Mouse (Mus musculus) CH12.LX (cell line): Measurements from ENCODE around the gene Wdr12. TPM values are rescaled to one million over a fixed set of nuclear protein-coding genes. Genes with fewer than 3 reads are reported as not detected.

Source experiments
- DNase-seq: peaks from one replicate; pipeline ENCODE4 v3.0.0-alpha.2; 2013; ENCODE audit errors: extremely low read depth
- H3K27ac ChIP-seq: 2 replicates; pipeline ENCODE4 v1.5.1; 2012; ENCODE audit warnings: low read depth, mild to moderate bottlenecking, control low read depth, moderate library complexity; ENCODE audit not compliant: insufficient read depth
- H3K27me3 ChIP-seq: replicated peaks from 2 replicates; pipeline ENCODE3; 2012; ENCODE audit warnings: inconsistent platforms
- H3K36me3 ChIP-seq, 2 experiments: replicated peaks in 1 of 2; 2 replicates each; pipeline versions ENCODE3 to v1.6.1; 2012; ENCODE audit warnings: inconsistent platforms in 1 of 2, low read length in 1 of 2, mild to moderate bottlenecking in 1 of 2, mixed read lengths in 1 of 2, moderate library complexity in 1 of 2; ENCODE audit not compliant: control insufficient read depth in 1 of 2, insufficient read depth in 1 of 2
- H3K4me1 ChIP-seq, 2 experiments: 2 replicates each; pipeline ENCODE4 v1.6.1; 2012; ENCODE audit warnings: inconsistent platforms in 1 of 2, moderate library complexity in 1 of 2; ENCODE audit not compliant: insufficient read depth in 2 of 2, control insufficient read depth in 1 of 2
- H3K4me2 ChIP-seq: 2 replicates; pipeline ENCODE4 v1.6.1; 2012; ENCODE audit warnings: low read depth, mild to moderate bottlenecking, control low read depth; ENCODE audit not compliant: poor library complexity, insufficient read depth, severe bottlenecking
- H3K4me3 ChIP-seq, 3 experiments: fragments of 150-350 bp in 1 of 3; sonication (generic) in 1 of 3; replicated peaks in 1 of 3; 2 replicates each; pipeline versions ENCODE3 to v1.5.1; 2011 to 2012; ENCODE audit warnings: low read depth in 2 of 3, low read length in 2 of 3, mild to moderate bottlenecking in 2 of 3, moderate library complexity in 2 of 3, control low read depth in 1 of 3, improper control_type of control experiment in 1 of 3, inconsistent platforms in 1 of 3, mixed read lengths in 1 of 3; ENCODE audit not compliant: poor library complexity in 1 of 3
- H3K79me2 ChIP-seq: replicated peaks from 2 replicates; pipeline ENCODE4 v1.6.1; 2012; ENCODE audit warnings: mild to moderate bottlenecking, moderate library complexity; ENCODE audit not compliant: control insufficient read depth, poor library complexity, insufficient read depth, severe bottlenecking; ENCODE audit errors: extremely low read depth
- H3K9ac ChIP-seq: 2 replicates; pipeline ENCODE4 v1.6.1; 2012; ENCODE audit warnings: low read depth, mild to moderate bottlenecking, control low read depth, moderate library complexity; ENCODE audit not compliant: insufficient read depth
- H3K9me3 ChIP-seq: replicated peaks from 2 replicates; pipeline ENCODE3; 2012; ENCODE audit warnings: low read length, inconsistent platforms, mixed read lengths
- BHLHE40 ChIP-seq: IDR thresholded peaks from 2 replicates; pipeline ENCODE4 v1.6.1; 2011; ENCODE audit warnings: mild to moderate bottlenecking, low read depth, low read length, improper control_type of control experiment
- CHD1 ChIP-seq: IDR thresholded peaks from 2 replicates; pipeline ENCODE4 v1.6.1; 2012; ENCODE audit warnings: low read depth, low read length, improper control_type of control experiment, inconsistent platforms
- CTCF ChIP-seq, 2 experiments: IDR thresholded peaks in 1 of 2; conservative IDR thresholded peaks in 1 of 2; 2 replicates each; pipeline ENCODE4 v1.5.1; 2011 to 2012; ENCODE audit warnings: low read depth in 2 of 2, low read length in 2 of 2, improper control_type of control experiment in 1 of 2, inconsistent platforms in 1 of 2, mild to moderate bottlenecking in 1 of 2, moderate library complexity in 1 of 2
- ETS1 ChIP-seq: conservative IDR thresholded peaks from 2 replicates; pipeline ENCODE4 v1.6.1; 2012; ENCODE audit warnings: low read depth, mild to moderate bottlenecking, inconsistent platforms, low read length, improper control_type of control experiment, moderate library complexity
- HCFC1 ChIP-seq: IDR thresholded peaks from 2 replicates; pipeline ENCODE4 v1.6.1; 2012; ENCODE audit warnings: low read depth, mild to moderate bottlenecking, inconsistent platforms, low read length, improper control_type of control experiment
- JUN ChIP-seq: IDR thresholded peaks from 2 replicates; pipeline ENCODE4 v1.6.1; 2011; ENCODE audit warnings: low read depth, mild to moderate bottlenecking, low read length, improper control_type of control experiment, moderate library complexity; ENCODE audit not compliant: insufficient read depth
- JUND ChIP-seq: conservative IDR thresholded peaks from 2 replicates; pipeline ENCODE4 v1.6.1; 2011; ENCODE audit warnings: low read depth, low read length, improper control_type of control experiment
- KAT2A ChIP-seq: IDR thresholded peaks from 2 replicates; pipeline ENCODE4 v1.6.1; 2012; ENCODE audit warnings: low read length, improper control_type of control experiment, inconsistent platforms; ENCODE audit not compliant: insufficient replicate concordance
- MAFK ChIP-seq: IDR thresholded peaks from 2 replicates; pipeline ENCODE4 v1.6.1; 2011; ENCODE audit warnings: low read length, improper control_type of control experiment; ENCODE audit not compliant: insufficient replicate concordance
- MAZ ChIP-seq: IDR thresholded peaks from 2 replicates; pipeline ENCODE4 v1.6.1; 2012; ENCODE audit warnings: low read depth, mild to moderate bottlenecking, inconsistent platforms, low read length, improper control_type of control experiment, moderate library complexity
- MEF2A ChIP-seq: IDR thresholded peaks from 2 replicates; pipeline ENCODE4 v1.6.1; 2014; ENCODE audit warnings: low read depth, mild to moderate bottlenecking, inconsistent platforms, low read length, improper control_type of control experiment, borderline replicate concordance
- MXI1 ChIP-seq: IDR thresholded peaks from 2 replicates; pipeline ENCODE4 v1.6.1; 2011; ENCODE audit warnings: mild to moderate bottlenecking, low read depth, low read length, improper control_type of control experiment
- NELFE ChIP-seq: IDR thresholded peaks from 2 replicates; pipeline ENCODE4 v1.6.1; 2011; ENCODE audit warnings: low read depth, low read length, improper control_type of control experiment
- NRF1 ChIP-seq: IDR thresholded peaks from 2 replicates; pipeline ENCODE4 v1.6.1; 2014; ENCODE audit warnings: low read depth, mild to moderate bottlenecking, inconsistent platforms, low read length, improper control_type of control experiment, moderate library complexity
- PAX5 ChIP-seq: IDR thresholded peaks from 2 replicates; pipeline ENCODE4 v1.6.1; 2012; ENCODE audit warnings: low read length, inconsistent platforms, mixed read lengths
- POLR2A ChIP-seq: IDR thresholded peaks from 2 replicates; pipeline ENCODE4 v1.6.1; 2011; ENCODE audit warnings: low read depth, mild to moderate bottlenecking, improper control_type of control experiment, low read length
- RAD21 ChIP-seq: IDR thresholded peaks from 2 replicates; pipeline ENCODE4 v1.6.1; 2011; ENCODE audit warnings: low read depth, mild to moderate bottlenecking, low read length, improper control_type of control experiment, moderate library complexity
- SIN3A ChIP-seq: IDR thresholded peaks from 2 replicates; pipeline ENCODE4 v1.6.1; 2012; ENCODE audit warnings: low read length, improper control_type of control experiment, inconsistent platforms
- TBP ChIP-seq: conservative IDR thresholded peaks from 2 replicates; pipeline ENCODE4 v1.6.1; 2011; ENCODE audit warnings: low read depth, low read length, improper control_type of control experiment
- TCF12 ChIP-seq: IDR thresholded peaks from 2 replicates; pipeline ENCODE4 v1.6.1; 2014; ENCODE audit warnings: low read depth, mild to moderate bottlenecking, inconsistent platforms, low read length, improper control_type of control experiment
- USF1 ChIP-seq: IDR thresholded peaks from 2 replicates; pipeline ENCODE4 v1.6.1; 2014; ENCODE audit warnings: low read depth, mild to moderate bottlenecking, inconsistent platforms, low read length, improper control_type of control experiment
- ZKSCAN1 ChIP-seq: IDR thresholded peaks from 2 replicates; pipeline ENCODE4 v1.6.1; 2012; ENCODE audit warnings: low read depth, inconsistent platforms, low read length, improper control_type of control experiment, borderline replicate concordance
- ZNF384 ChIP-seq: IDR thresholded peaks from 2 replicates; pipeline ENCODE4 v1.6.1; 2012; ENCODE audit warnings: low read depth, low read length, improper control_type of control experiment, inconsistent platforms
- dilution Hi-C: fragments of 300-500 bp; cut with MboI; formaldehyde crosslinking; loops from 2 replicates; pipeline ENCODE4 v1.14.3; 2020; ENCODE audit warnings: low sequenced_read_pairs; ENCODE audit not compliant: extremely low pct_unique_long_range_greater_than_20kb, extremely low pct_ligation_motif_present
- in situ Hi-C: fragments of 300-500 bp; cut with MboI; formaldehyde crosslinking; loops from 3 replicates; pipeline ENCODE4 v1.14.3; 2019; ENCODE audit warnings: low sequenced_read_pairs, low pct_ligation_motif_present, low pct_unique_long_range_greater_than_20kb, mixed read lengths
- polyA plus RNA-seq: library from polyadenylated mRNA; unstranded; fragments of >175 nt; gene quantifications from 2 replicates; pipeline ENCODE4 v1.2.1, GENCODE M21; 2012; ENCODE audit warnings: low read depth; ENCODE audit not compliant: insufficient read length
- total RNA-seq, 2 experiments: library from RNA; depleted of rRNA; stranded (reverse); fragments of 300-350 nt in 1 of 2; fragments of >200 nt in 1 of 2; gene quantifications; 2 replicates each; pipeline ENCODE4 v1.2.3; 2012 to 2014

Gene Wdr12
- total and polyA plus RNA-seq, 3 experiments: 58.7 to 107 (median 97.4) TPM

DNA sequence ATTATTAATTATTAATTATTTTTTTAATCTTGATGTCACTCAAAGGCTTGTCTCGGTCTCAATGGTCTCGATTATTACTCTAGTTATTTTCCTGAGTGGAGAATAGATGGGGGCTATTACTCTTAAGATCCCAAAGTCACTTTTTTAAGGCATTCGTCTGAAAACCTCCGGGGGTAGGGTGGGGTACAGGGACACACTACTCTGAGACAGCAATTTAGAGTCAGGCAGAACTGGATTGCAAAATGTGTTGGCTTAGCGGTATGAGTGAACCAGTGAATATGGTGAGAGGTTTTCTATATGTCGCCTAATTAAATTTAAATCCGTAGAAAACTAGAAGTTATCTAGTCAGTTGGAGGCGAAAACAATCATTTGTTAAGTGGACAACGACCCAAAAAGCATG lies 394 bp upstream of the Wdr12 start:
- H3K4me1 ChIP-seq: peaks cover 2 to 17% of the 10 kb centered on the region in 2 experiments; a peak in 2 of 4 replicates
- H3K79me2 ChIP-seq: peaks cover 31% of the 10 kb centered on the region
- H3K27ac ChIP-seq: no peak overlapping the region
- DNase-seq: no peak
- H3K9ac ChIP-seq: peak overlapping the region; percentile 75
- no peaks in the 10 kb centered on the region for H3K27me3 ChIP-seq
- peak overlapping the region; percentile 88 for H3K4me2 ChIP-seq
- H3K9me3 ChIP-seq: no peaks in the 10 kb centered on the region
- in situ Hi-C loops (no loop called here), dilution Hi-C loops (no loop called here)
- peak overlapping the region; percentile 39 to 88 (median 81) for H3K4me3 ChIP-seq
- no peak for TF ChIP-seq USF1
- no peak for TF ChIP-seq TBP
- TF ChIP-seq JUN: no peak
- no peak for TF ChIP-seq MAZ
- TF ChIP-seq JUND: no peak
- no peak for TF ChIP-seq PAX5
- no peak for TF ChIP-seq RAD21
- TF ChIP-seq ZNF384: no peak
- TF ChIP-seq ZKSCAN1: no peak
- no peak for TF ChIP-seq MEF2A
- TF ChIP-seq, all 38 proteins: peak for 0
- H3K36me3 ChIP-seq: peaks cover 13 to 19% of the 10 kb centered on the region in 2 experiments

DNA sequence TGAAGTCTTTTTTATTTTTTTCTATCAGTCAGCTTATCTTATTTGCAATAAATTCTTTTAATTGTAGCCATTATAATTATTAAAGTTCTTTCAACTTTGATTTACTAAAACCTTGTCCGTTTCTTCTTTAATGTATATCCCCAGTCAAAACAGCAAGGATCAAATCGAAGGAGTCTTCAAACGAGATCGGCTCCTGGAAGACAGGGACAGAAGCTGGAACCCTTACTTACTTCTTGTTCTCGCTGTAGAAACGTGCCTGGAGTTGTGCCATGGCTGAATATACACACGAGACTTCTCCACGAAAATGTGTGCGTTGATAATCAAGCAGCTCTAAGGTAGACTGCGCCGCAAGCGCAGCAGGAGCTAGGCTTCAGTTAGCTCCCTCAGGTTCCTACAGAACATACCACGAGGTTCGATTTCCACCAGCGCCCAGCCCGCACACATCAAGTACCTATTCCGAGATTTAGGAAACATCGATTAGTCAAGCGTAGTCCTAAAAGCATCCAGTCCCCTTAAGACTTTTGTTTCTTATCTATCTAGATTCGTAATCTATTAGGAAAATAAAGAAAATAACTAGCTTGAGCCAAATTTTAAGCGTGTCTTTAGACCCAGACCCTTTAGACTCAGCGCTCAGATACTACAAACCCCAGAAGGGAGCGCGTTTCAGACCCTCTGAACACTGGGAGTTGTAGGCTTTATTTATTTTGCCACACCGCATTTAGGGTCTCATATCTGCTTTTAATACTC lies 995 bp downstream of the Wdr12 start:
- in situ Hi-C loops: no loop called here
- TF ChIP-seq SIN3A: peak; percentile 83
- peak; percentile 39 for TF ChIP-seq BHLHE40
- no peak for TF ChIP-seq ETS1
- peak; percentile 89; the same call in 1 of the 2 replicates for TF ChIP-seq KAT2A
- no peak for TF ChIP-seq POLR2A
- no peak for TF ChIP-seq TCF12
- TF ChIP-seq NRF1: peak; percentile 37; the same call in 1 of the 2 replicates
- TF ChIP-seq NELFE: no peak
- TF ChIP-seq MXI1: peak; percentile 93
- TF ChIP-seq HCFC1: peak; percentile 92
- TF ChIP-seq CTCF (conservative IDR thresholded peaks at IDR 0.05 in 1 of 2, IDR thresholded peaks at IDR 0.05 in 1 of 2; ENCODE audit: low read depth in 2 of 2, low read length in 2 of 2): no peak
- no peak for TF ChIP-seq PAX5
- TF ChIP-seq MAFK: no peak
- TF ChIP-seq CHD1: 0 out of 2 replicates have a peak, but pooled peaks have one; percentile 6

More for the DNA sequence above, 995 bp downstream of the Wdr12 start:
- Histone ChIP-seq H3K27me3 (no peaks in the 10 kb centered on the region), H3K4me1 (peaks cover 2 to 17% of the 10 kb centered on the region in 2 experiments; a peak in 2 of 4 replicates), H3K36me3 (peaks cover 24 to 30% of the 10 kb centered on the region in 2 experiments), H3K79me2 (peaks cover 31% of the 10 kb centered on the region), H3K27ac (peak overlapping the region; percentile 9; the same call in 1 of the 2 replicates), H3K9ac (peak overlapping the region; percentile 66), H3K9me3 (no peaks in the 10 kb centered on the region), H3K4me2 (peak overlapping the region; percentile 53; the same call in 1 of the 2 replicates), H3K4me3 (peak overlapping the region; percentile 81 to 88 (median 83))
- dilution Hi-C loops: no loop called here
- DNase-seq: peak; percentile 81
